Mouse (Mus musculus) midbrain, embryonic 14.5 days (tissue): ENCODE results near the gene Selenos. TPM values are rescaled to one million over a fixed set of nuclear protein-coding genes. Genes with fewer than 3 reads are reported as not detected.

Experiments used
- ATAC-seq: fragments of 200-750 bp; cut with Nextera tagmentation; 2 replicates; pipeline ENCODE4 v1.8.0; 2017; ENCODE audit warnings: moderate number of reproducible peaks, moderate library complexity; ENCODE audit not compliant: low FRiP score, low TSS enrichment
- DNase-seq: peaks from one replicate; pipeline ENCODE4 v3.0.0-alpha.2; 2015
- H3K27ac ChIP-seq: fragments of 300-500 bp; sonication (generic); replicated peaks from 2 replicates; pipeline ENCODE4 v1.5.1; 2014; ENCODE audit warnings: mild to moderate bottlenecking, low read depth, low read length, moderate library complexity
- H3K27me3 ChIP-seq: fragments of 300-500 bp; sonication (generic); 2 replicates; pipeline ENCODE4 v1.6.1; 2014; ENCODE audit warnings: low read length, control low read depth, mixed read lengths; ENCODE audit not compliant: control insufficient read depth, insufficient read depth
- H3K36me3 ChIP-seq: fragments of 300-500 bp; sonication (generic); 2 replicates; pipeline ENCODE4 v1.6.1; 2014; ENCODE audit warnings: low read length, control low read depth; ENCODE audit not compliant: control insufficient read depth, insufficient read depth
- H3K4me1 ChIP-seq: fragments of 300-500 bp; sonication (generic); 2 replicates; pipeline ENCODE4 v1.6.1; 2014; ENCODE audit warnings: mild to moderate bottlenecking, antibody characterized with exemption, low read length, control low read depth; ENCODE audit not compliant: control insufficient read depth, insufficient read depth
- H3K4me2 ChIP-seq: fragments of 300-500 bp; sonication (generic); 2 replicates; pipeline ENCODE4 v1.6.1; 2014; ENCODE audit warnings: mild to moderate bottlenecking, low read length, moderate library complexity
- H3K4me3 ChIP-seq: fragments of 300-500 bp; sonication (generic); replicated peaks from 2 replicates; pipeline ENCODE4 v1.5.1; 2014; ENCODE audit warnings: low read depth, low read length
- H3K9ac ChIP-seq: fragments of 300-500 bp; sonication (generic); replicated peaks from 2 replicates; pipeline ENCODE4 v1.6.1; 2014; ENCODE audit warnings: mild to moderate bottlenecking, low read length, moderate library complexity
- H3K9me3 ChIP-seq: fragments of 300-500 bp; sonication (generic); 2 replicates; pipeline ENCODE4 v1.6.1; 2016; ENCODE audit warnings: low read length, control low read depth, mixed read lengths; ENCODE audit not compliant: control insufficient read depth
- WGBS: fragments of 180-500 bp; shearing (Covaris S2); extraction: QIAGEN DNeasy Blood & Tissue Kit; methylation state at CpG from one replicate; pipeline ENCODE4 v1.1.7; 2014; 5-methylcytosine and 5-hydroxymethylcytosine counted together
- polyA plus RNA-seq: library from polyadenylated mRNA; unstranded; fragments of >200 nt; fragmentation: Nextera tagmentation; extraction: Ambion mirVana; gene quantifications from 2 replicates; pipeline ENCODE4 v1.2.1, GENCODE M21; 2014

Gene Selenos
- polyA plus RNA-seq, 1 experiment from 2014 or later, result 79.9 TPM

DNA sequence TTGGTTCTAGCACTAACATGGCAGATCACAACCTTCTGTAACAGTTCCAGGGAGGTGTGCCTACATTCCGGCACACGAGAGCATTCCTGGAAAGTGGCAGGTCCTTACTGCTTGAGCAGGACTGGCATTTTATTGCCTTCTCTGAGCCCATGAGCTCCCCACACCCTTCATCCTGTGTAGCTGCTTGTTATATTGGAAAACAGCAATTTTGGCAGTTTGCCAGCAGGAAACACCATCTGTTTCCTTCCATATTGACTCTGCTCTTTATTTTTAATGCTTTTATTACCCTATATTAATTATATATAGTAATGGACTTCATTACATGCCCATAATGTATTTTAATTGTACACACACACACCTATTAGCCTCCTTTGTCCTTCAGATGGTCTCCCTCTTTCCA is 3.0 kb upstream of the Selenos start:
- 93% methylated on average over 2 of the region's 2 CpGs for WGBS
- DNase-seq (peak; percentile 19), ATAC-seq (no peak)
- H3K4me3 ChIP-seq, result no peak overlapping the region
- H3K9ac ChIP-seq, result no peak overlapping the region
- H3K4me1 ChIP-seq, result peaks cover 12% of the 10 kb centered on the region
- H3K27me3 ChIP-seq, result no peaks in the 10 kb centered on the region
- no peaks in the 10 kb centered on the region for H3K9me3 ChIP-seq
- no peak overlapping the region for H3K4me2 ChIP-seq
- H3K27ac ChIP-seq, result no peak overlapping the region
- peaks cover 53% of the 10 kb centered on the region for H3K36me3 ChIP-seq

DNA sequence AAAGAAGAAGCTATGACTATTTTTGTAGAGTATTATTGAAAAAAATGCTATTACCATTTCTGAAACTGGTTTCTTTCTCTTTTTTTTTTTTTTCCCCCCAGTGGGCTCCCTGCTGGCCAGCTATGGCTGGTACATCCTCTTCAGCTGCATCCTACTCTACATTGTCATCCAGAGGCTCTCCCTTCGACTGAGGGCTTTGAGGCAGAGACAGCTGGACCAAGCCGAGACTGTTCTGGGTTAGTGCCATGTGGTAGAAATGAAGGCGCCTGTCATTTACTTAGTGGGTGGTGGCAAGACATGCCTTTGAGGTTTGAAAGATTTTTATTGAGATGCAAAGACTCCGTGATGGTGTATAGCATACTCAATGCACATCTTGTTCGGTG is 773 bp downstream of the Selenos start:
- Histone ChIP-seq H3K4me1 (peaks cover 12% of the 10 kb centered on the region), H3K27ac (no peak overlapping the region), H3K4me3 (peak overlapping the region; percentile 83), H3K9ac (peak overlapping the region; percentile 63), H3K27me3 (no peaks in the 10 kb centered on the region), H3K36me3 (peaks cover 43% of the 10 kb centered on the region), H3K4me2 (peak overlapping the region; percentile 91), H3K9me3 (no peaks in the 10 kb centered on the region)
- WGBS, result 34% methylated on average over 5 of the region's 5 CpGs
- DNase-seq, result no peak
- ATAC-seq, result no peak

DNA sequence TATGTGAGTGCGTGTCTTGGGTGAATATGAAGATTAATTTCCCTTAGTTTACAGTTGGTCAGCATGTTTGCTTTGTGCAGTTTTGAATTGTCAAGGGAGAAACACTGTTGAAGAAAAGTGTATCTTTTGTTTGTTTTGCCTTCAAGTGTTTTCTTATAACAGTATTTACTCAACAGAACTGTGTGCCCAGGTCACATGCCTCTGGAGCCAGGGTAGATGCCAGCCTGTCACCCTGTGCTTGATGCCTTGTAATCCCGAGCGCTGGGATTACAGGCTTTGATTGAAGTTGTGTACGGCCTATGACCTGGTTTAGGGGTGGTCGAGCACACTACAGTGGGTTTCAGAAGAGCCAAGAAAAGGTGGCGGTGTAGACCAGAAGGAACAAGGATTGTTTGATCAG is 4.3 kb downstream of the Selenos start:
- H3K9ac ChIP-seq, result no peak overlapping the region
- H3K27me3 ChIP-seq, result no peaks in the 10 kb centered on the region
- no peak for DNase-seq
- 91% methylated on average over 6 of the region's 6 CpGs for WGBS
- no peak overlapping the region for H3K27ac ChIP-seq
- peaks cover 59% of the 10 kb centered on the region for H3K36me3 ChIP-seq
- no peak for ATAC-seq
- H3K4me2 ChIP-seq, result no peak overlapping the region
- peaks cover 10% of the 10 kb centered on the region for H3K4me1 ChIP-seq
- no peak overlapping the region for H3K4me3 ChIP-seq
- no peaks in the 10 kb centered on the region for H3K9me3 ChIP-seq

DNA sequence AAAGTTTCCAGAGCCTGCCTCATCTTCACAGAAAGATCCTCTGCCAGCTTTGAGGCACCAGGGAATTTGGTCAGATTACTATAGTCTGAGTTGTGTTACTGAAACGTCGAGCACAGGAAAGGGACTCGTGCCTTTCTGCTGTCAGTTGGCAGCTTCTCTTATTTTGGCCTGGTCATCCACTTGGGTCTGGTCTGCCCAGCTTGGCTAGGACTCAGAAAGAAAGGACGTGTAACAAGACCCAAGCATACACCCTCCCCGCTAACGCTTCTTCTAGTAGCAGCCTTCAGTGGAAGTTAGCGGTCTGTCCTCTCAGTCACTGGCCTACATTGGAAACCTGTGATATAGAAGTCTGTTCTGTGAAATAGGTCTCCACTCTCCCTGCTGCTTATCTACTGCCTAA is 5.1 kb downstream of the Selenos start:
- ATAC-seq (no peak), DNase-seq (no peak)
- 85% methylated on average over 7 of the region's 7 CpGs for WGBS
- H3K9me3 ChIP-seq, result no peaks in the 10 kb centered on the region
- peaks cover 67% of the 10 kb centered on the region for H3K36me3 ChIP-seq
- no peak overlapping the region for H3K27ac ChIP-seq
- H3K9ac ChIP-seq, result no peak overlapping the region
- H3K4me2 ChIP-seq, result no peak overlapping the region
- peaks cover 9% of the 10 kb centered on the region for H3K4me1 ChIP-seq
- H3K27me3 ChIP-seq, result no peaks in the 10 kb centered on the region
- no peak overlapping the region for H3K4me3 ChIP-seq

DNA sequence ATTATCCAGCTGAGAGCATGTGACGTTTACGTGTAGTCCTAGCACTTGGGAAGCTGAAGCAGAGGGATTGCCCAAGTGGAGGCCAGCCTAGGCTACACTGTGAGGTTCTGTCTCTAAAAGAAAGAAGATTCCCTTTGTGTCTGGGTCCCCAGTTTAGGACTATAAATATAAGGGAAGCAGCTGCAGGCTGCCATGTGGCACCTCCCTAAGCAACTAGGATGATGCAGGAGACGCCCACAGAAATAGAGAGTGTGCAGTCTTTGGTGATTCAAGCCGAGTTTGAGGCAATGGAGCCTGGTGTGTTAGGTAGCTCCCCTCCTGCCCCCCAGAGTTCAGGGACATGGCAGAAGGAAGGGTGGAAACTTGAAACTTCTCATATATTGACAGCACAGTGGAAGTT is 8.2 kb downstream of the Selenos start:
- H3K27me3 ChIP-seq, result no peaks in the 10 kb centered on the region
- DNase-seq (no peak), ATAC-seq (no peak)
- no peak overlapping the region for H3K4me2 ChIP-seq
- H3K36me3 ChIP-seq, result peaks cover 91% of the 10 kb centered on the region
- no peaks in the 10 kb centered on the region for H3K4me1 ChIP-seq
- H3K9me3 ChIP-seq, result no peaks in the 10 kb centered on the region
- H3K4me3 ChIP-seq, result no peak overlapping the region
- 91% methylated on average over 4 of the region's 4 CpGs for WGBS
- H3K27ac ChIP-seq, result no peak overlapping the region
- H3K9ac ChIP-seq, result no peak overlapping the region

DNA sequence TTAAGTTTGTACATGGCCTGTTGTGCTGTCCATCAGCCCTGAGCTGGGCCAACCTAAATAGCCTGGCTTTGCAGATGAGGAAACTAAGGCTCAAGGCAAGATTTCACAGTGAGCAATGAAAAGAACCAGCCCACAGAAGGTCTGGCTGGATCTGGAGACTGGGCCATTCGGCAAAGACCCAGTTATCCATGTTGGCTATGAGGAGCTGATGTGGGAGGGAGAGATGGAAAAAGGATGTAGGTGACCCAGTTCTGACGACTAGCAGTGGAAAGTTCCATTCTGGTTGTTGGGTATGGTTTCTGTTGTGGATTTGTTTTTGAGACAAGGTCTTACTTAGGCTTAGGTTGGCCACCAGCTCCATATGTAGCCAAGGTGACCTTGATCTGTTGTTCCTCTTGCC is 8.6 kb downstream of the Selenos start:
- Histone ChIP-seq H3K9me3 (no peaks in the 10 kb centered on the region), H3K4me2 (no peak overlapping the region), H3K27ac (no peak overlapping the region), H3K4me1 (no peaks in the 10 kb centered on the region), H3K36me3 (peaks cover 86% of the 10 kb centered on the region), H3K9ac (no peak overlapping the region), H3K4me3 (no peak overlapping the region), H3K27me3 (no peaks in the 10 kb centered on the region)
- 91% methylated on average over 2 of the region's 2 CpGs for WGBS
- ATAC-seq (no peak), DNase-seq (no peak)

DNA sequence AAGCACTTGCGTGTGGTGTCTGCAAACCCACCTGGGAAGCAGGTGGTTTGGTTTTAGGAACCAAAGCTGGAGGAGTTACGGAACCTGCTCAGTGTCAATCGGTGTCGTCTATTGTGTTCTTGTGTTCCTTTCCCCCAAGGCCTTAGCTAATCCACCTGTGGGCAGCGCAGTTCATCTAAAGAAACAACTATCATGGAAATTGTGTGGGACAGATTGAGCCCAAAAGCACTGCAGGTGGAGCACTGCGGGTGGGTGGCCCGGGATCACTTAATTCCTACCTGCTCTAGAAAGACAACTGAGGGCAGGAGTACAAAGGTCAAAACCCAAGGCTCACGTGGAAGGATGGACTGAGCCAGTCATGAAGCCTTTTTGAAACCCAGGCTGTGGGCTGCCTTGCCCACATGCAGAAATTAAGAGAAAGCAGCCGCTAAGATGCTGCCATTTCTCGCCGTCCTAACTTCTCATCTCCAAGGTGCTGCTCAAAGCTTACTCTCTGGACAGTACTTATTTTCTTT is 11.3 kb downstream of the Selenos start:
- no peak overlapping the region for H3K9ac ChIP-seq
- ATAC-seq (no peak), DNase-seq (no peak)
- no peaks in the 10 kb centered on the region for H3K9me3 ChIP-seq
- no peak overlapping the region for H3K4me2 ChIP-seq
- no peaks in the 10 kb centered on the region for H3K4me1 ChIP-seq
- H3K27ac ChIP-seq, result no peak overlapping the region
- peaks cover 61% of the 10 kb centered on the region for H3K36me3 ChIP-seq
- H3K4me3 ChIP-seq, result no peak overlapping the region
- no peaks in the 10 kb centered on the region for H3K27me3 ChIP-seq
- 82% methylated on average over 11 of the region's 11 CpGs for WGBS

DNA sequence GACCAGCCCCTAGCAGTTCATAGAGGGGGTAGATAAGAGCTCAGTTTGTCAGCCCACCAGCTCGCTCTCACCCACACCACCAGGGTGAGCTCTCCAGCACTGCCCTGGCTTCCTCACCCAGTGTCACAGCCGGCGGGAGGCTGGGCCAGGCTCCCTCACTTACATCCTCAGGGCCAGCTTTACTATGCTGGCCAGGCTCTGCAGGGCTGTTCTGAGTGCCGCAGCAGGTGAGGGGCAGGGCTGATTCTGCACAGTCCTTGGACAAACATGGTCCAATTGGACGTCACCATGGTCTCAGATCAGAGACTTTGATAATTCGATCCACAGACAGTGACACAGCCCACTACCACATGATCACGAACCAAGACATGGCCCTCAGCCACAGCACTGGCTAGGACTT is 12.1 kb downstream of the Selenos start:
- DNase-seq (no peak), ATAC-seq (no peak)
- Histone ChIP-seq H3K4me1 (no peaks in the 10 kb centered on the region), H3K4me3 (no peak overlapping the region), H3K9me3 (no peaks in the 10 kb centered on the region), H3K4me2 (no peak overlapping the region), H3K9ac (no peak overlapping the region), H3K27ac (no peak overlapping the region), H3K36me3 (peaks cover 55% of the 10 kb centered on the region), H3K27me3 (no peaks in the 10 kb centered on the region)
- WGBS, result 85% methylated on average over 7 of the region's 7 CpGs

DNA sequence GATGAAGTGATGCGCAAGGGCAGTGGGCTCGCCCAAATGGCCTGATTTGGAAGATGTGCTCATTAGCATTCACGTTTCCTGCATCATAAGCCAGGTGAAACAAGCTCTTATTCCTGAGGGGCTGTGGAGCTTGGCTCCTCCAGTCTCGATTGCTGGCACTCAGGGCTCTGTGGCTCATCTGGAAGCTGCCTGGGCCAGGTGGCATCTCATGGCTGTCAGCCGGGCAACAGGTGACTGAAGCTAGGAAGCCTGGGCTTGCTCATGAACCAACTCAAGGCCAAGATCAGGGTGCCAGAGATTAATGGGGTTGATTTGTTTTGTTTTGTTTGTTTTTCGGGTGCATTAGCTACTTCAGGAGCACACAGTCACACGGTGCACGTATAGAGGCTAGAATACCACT is 13.2 kb downstream of the Selenos start:
- no peak overlapping the region for H3K4me3 ChIP-seq
- 93% methylated on average over 8 of the region's 8 CpGs for WGBS
- H3K36me3 ChIP-seq, result peaks cover 44% of the 10 kb centered on the region

More for the DNA sequence above, 13.2 kb downstream of the Selenos start:
- ATAC-seq, result no peak
- H3K27ac ChIP-seq, result no peak overlapping the region
- H3K27me3 ChIP-seq, result no peaks in the 10 kb centered on the region
- DNase-seq, result no peak
- no peaks in the 10 kb centered on the region for H3K9me3 ChIP-seq
- H3K9ac ChIP-seq, result no peak overlapping the region
- H3K4me1 ChIP-seq, result no peaks in the 10 kb centered on the region
- no peak overlapping the region for H3K4me2 ChIP-seq
